Mouse (Mus musculus) embryonic stem cell, embryonic (primary cell): Measurements from ENCODE around the gene Zmat5.

Experiments
- CTCF ChIA-PET, 4 experiments: fragments of 300-600 bp in 2 of 4; fragments of 350-600 bp in 2 of 4; sonication (Branson Sonifier 250); formaldehyde crosslinking; loops; one replicate each; lab custom pipeline; 2022; ENCODE audit warnings: inconsistent platforms in 2 of 4; lab: Charles Lee
- POLR2A ChIA-PET, 4 experiments: fragments of 300-600 bp in 2 of 4; fragments of 350-600 bp in 2 of 4; sonication (Branson Sonifier 250); formaldehyde crosslinking; loops; one replicate each; lab custom pipeline; 2022; ENCODE audit warnings: antibody characterized with exemption in 4 of 4, inconsistent platforms in 1 of 4; lab: Charles Lee

The Zmat5 gene

GRCm38 (mm10) chr11:4704072-4704964 is at the start of gene Zmat5, which contains the start of gene Uqcr10:
TSS of gene Zmat5 (plus strand) at chr11:4704678.
TSS of gene Uqcr10 (minus strand) at chr11:4704342.
- POLR2A ChIA-PET = interaction anchor here in 3 of 4 experiments (0.6 to 8.4 kb wide), 27 partner anchors 11 to 606 kb away, joined by 3 to 63 read pairs (median 4); partner anchors contain the start of gene Ascc2 (in 1 of the 3)
- CTCF ChIA-PET = no interaction called here

GRCm38 (mm10) chr11:4659818-4660217 is 44.7 kb upstream of the Zmat5 start:
- POLR2A ChIA-PET = interaction anchor here in 1 of 4 experiments (1.5 kb wide), 1 partner anchor 23 kb away, joined by 5 read pairs; the partner anchor contains the start of gene Ascc2
- CTCF ChIA-PET = no interaction called here

- POLR2A ChIA-PET = interaction anchor here in 1 of 4 experiments (0.6 to 1.5 kb wide), 4 partner anchors 23 to 861 kb away, joined by 3 to 5 read pairs (median 4); partner anchors contain the start of gene Ascc2
- CTCF ChIA-PET = interaction anchor here in 1 of 4 experiments (0.6 kb wide), 1 partner anchor 197 kb away, joined by 5 read pairs; no protein-coding TSS in a partner anchor
Observed at GRCm38 (mm10) chr11:4660309-4661025, 44.0 kb upstream of the Zmat5 start.

- CTCF ChIA-PET = interaction anchor here in 1 of 4 experiments (0.6 kb wide), 1 partner anchor 196 kb away, joined by 5 read pairs; no protein-coding TSS in a partner anchor
- POLR2A ChIA-PET = interaction anchor here in 3 of 4 experiments (0.6 to 1.9 kb wide), 8 partner anchors 11 to 44 kb away, joined by 3 to 7 read pairs (median 4); partner anchors contain the start of genes Ascc2 (in 2 of the 3), Uqcr10 (in 1 of the 3) and Zmat5 (in 1 of the 3)
Observed at GRCm38 (mm10) chr11:4661324-4661723, 43.2 kb upstream of the Zmat5 start.

- ChIA-PET POLR2A (interaction anchor here in 3 of 4 experiments (0.6 to 1.9 kb wide), 9 partner anchors 12 to 1215 kb away, joined by 3 to 7 read pairs (median 3); partner anchors contain the start of genes Ascc2 (in 1 of the 3), Uqcr10 (in 1 of the 3) and Zmat5 (in 1 of the 3)), CTCF (no interaction called here)
Observed at GRCm38 (mm10) chr11:4661871-4662495, 42.5 kb upstream of the Zmat5 start.

GRCm38 (mm10) chr11:4662496-4662878 is 42.0 kb upstream of the Zmat5 start:
- ChIA-PET CTCF (no interaction called here), POLR2A (interaction anchor here in 3 of 4 experiments (0.7 to 1.9 kb wide), 9 partner anchors 11 to 1214 kb away, joined by 3 to 7 read pairs (median 3); partner anchors contain the start of genes Ascc2 (in 1 of the 3), Uqcr10 (in 1 of the 3) and Zmat5 (in 1 of the 3))

- POLR2A ChIA-PET = interaction anchor here in 1 of 4 experiments (1.0 kb wide), 1 partner anchor 23 kb away, joined by 3 read pairs; no protein-coding TSS in a partner anchor
- CTCF ChIA-PET = interaction anchor here in 1 of 4 experiments (0.6 kb wide), 1 partner anchor 312 kb away, joined by 5 read pairs; no protein-coding TSS in a partner anchor
Observed at GRCm38 (mm10) chr11:4671736-4672135, 32.7 kb upstream of the Zmat5 start.

GRCm38 (mm10) chr11:4674593-4674992 is 29.9 kb upstream of the Zmat5 start:
- POLR2A ChIA-PET = interaction anchor here in 2 of 4 experiments (1.0 to 1.5 kb wide), 6 partner anchors 11 to 165 kb away, joined by 3 to 4 read pairs (median 3); no protein-coding TSS in a partner anchor
- CTCF ChIA-PET = no interaction called here

- ChIA-PET CTCF (no interaction called here), POLR2A (interaction anchor here in 2 of 4 experiments (1.1 to 6.0 kb wide), 5 partner anchors 13 to 189 kb away, joined by 3 to 38 read pairs (median 3); partner anchors contain the start of gene Ascc2 (in 1 of the 2))
Observed at GRCm38 (mm10) chr11:4675126-4675562, 29.3 kb upstream of the Zmat5 start.

GRCm38 (mm10) chr11:4675693-4676092 is 28.8 kb upstream of the Zmat5 start:
- ChIA-PET CTCF (no interaction called here), POLR2A (interaction anchor here in 3 of 4 experiments (0.6 to 6.0 kb wide), 8 partner anchors 8 to 354 kb away, joined by 3 to 38 read pairs (median 4); partner anchors contain the start of gene Ascc2 (in 1 of the 3))

- ChIA-PET POLR2A (interaction anchor here in 2 of 4 experiments (1.1 to 6.0 kb wide), 6 partner anchors 9 to 41 kb away, joined by 3 to 38 read pairs (median 6); partner anchors contain the start of gene Ascc2 (in 1 of the 2)), CTCF (interaction anchor here in 2 of 4 experiments (1.3 to 1.6 kb wide), 2 partner anchors 12 to 19 kb away, joined by 3 to 5 read pairs; no protein-coding TSS in a partner anchor)
Observed at GRCm38 (mm10) chr11:4677250-4677872, 27.1 kb upstream of the Zmat5 start.

GRCm38 (mm10) chr11:4678700-4679440 is 25.6 kb upstream of the Zmat5 start:
- CTCF ChIA-PET = interaction anchor here in 2 of 4 experiments (1.0 to 1.8 kb wide), 4 partner anchors 10 to 143 kb away, joined by 3 to 7 read pairs (median 4); no protein-coding TSS in a partner anchor
- POLR2A ChIA-PET = interaction anchor here (0.6 to 6.0 kb wide), 11 partner anchors 9 to 1162 kb away, joined by 3 to 38 read pairs (median 6); partner anchors contain the start of genes Ascc2 (in 1 of the 4) and Mtmr3 (in 1 of the 4)

- POLR2A ChIA-PET = interaction anchor here (0.6 to 6.0 kb wide), 13 partner anchors 8 to 1162 kb away, joined by 3 to 38 read pairs (median 4); partner anchors contain the start of genes Ascc2 (in 1 of the 4), Mtmr3 (in 1 of the 4), Uqcr10 (in 1 of the 4) and Zmat5 (in 1 of the 4)
Observed at GRCm38 (mm10) chr11:4679441-4679832, 25.0 kb upstream of the Zmat5 start.

GRCm38 (mm10) chr11:4680126-4680525 is 24.4 kb upstream of the Zmat5 start:
- POLR2A ChIA-PET = interaction anchor here (0.6 to 6.0 kb wide), 16 partner anchors 8 to 682 kb away, joined by 3 to 38 read pairs (median 4); partner anchors contain the start of genes Ascc2 (in 1 of the 4), Uqcr10 (in 1 of the 4) and Zmat5 (in 1 of the 4)
- CTCF ChIA-PET = interaction anchor here in 2 of 4 experiments (0.7 to 1.8 kb wide), 3 partner anchors 11 to 419 kb away, joined by 3 to 7 read pairs (median 4); no protein-coding TSS in a partner anchor

More at GRCm38 (mm10) chr11:4679441-4679832, 25.0 kb upstream of the Zmat5 start:
- CTCF ChIA-PET = interaction anchor here in 1 of 4 experiments (0.6 to 1.8 kb wide), 3 partner anchors 12 to 155 kb away, joined by 3 to 7 read pairs (median 4); no protein-coding TSS in a partner anchor

GRCm38 (mm10) chr11:4683516-4683915 is 21.0 kb upstream of the Zmat5 start:
- POLR2A ChIA-PET = interaction anchor here in 1 of 4 experiments (2.2 kb wide), 1 partner anchor 11 kb away, joined by 6 read pairs; no protein-coding TSS in a partner anchor
- CTCF ChIA-PET = no interaction called here
